In the genomic region with DNA sequence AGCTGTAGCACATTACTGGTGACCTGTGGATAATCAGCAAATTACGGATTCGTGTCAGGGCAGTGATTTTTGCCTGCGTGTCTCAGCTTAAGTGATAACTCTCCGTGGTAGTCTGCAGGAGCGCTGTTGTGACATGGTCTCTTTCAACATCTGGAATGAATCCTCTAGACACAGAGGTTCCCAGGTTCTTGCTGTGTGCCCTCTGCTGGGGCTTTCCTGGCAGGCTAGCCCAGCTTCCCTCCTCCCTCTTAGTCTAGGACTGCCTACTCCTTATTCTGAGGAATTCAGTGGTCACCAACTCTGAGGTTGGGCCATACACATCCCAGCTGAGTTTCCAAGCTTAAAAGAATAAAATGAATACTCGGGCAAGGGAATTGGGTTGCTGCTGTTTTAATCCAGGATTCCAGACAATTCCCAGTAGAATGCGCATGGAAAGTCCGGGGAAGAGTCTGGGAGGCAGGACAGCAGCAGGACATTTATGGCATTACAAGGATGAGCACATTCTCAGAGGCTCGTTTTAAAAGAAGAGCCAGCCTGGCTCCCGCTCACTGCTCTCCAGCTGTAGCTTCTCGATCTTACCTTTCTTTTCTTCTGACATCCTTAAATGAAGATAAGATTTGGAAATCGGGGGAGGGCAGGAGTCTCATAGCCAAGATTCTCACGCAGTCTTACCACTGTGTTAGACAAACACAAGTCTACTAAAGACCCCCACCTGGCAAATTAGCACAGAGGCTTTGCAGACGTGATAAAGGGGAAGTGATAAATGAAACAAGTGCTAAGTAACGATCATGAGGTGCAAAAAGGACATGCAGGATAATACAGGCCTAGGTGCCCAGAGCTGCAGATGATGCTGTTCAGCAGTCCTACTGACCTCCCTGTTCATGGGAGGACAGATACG, we compare ENCODE assay signal across 13 mouse cellular contexts.
DNase-seq lines count a peak whose midpoint lies in the region; ATAC-seq lines count a peak whose summit lies in the region.
"Had no signal": no experiment of that assay in that cellular context is flagged by ENCODE, and none has a peak within 500 bp of the region (broad histone marks: within the 10 kb centered on the region; RNA-seq: fewer than 3 reads in every experiment).

No protein-coding gene starts in this region.

- H3K9ac ChIP-seq in limb, embryonic 12.5 days (replicated peaks) = 0 out of 2 replicates have a peak overlapping the region, but pooled peaks have one; percentile 3
- H3K9ac ChIP-seq in embryonic facial prominence, embryonic 12.5 days = no peak overlapping the region
- H3K9ac ChIP-seq: liver, embryonic 15.5 days; neural tube, embryonic 12.5 days had no signal

- H3K4me1 ChIP-seq in limb, embryonic 12.5 days (replicated peaks) = peaks cover 42% of the 10 kb centered on the region
- peaks cover 18% of the 10 kb centered on the region for H3K4me1 ChIP-seq in limb, embryonic 10.5 days
- H3K4me1 ChIP-seq in embryonic facial prominence, embryonic 12.5 days = peaks cover 25% of the 10 kb centered on the region
- H3K4me1 ChIP-seq in forebrain, embryonic 10.5 days = peaks cover 19% of the 10 kb centered on the region

- H3K36me3 ChIP-seq in limb, embryonic 12.5 days = peaks cover 17% of the 10 kb centered on the region; the same call in 1 of the 2 replicates
- H3K36me3 ChIP-seq in limb, embryonic 10.5 days = peaks cover 20% of the 10 kb centered on the region
- H3K36me3 ChIP-seq in embryonic facial prominence, embryonic 12.5 days = no peaks in the 10 kb centered on the region
- H3K36me3 ChIP-seq in splenic B cell, adult 2 months (ENCODE audit: control insufficient read depth, insufficient read depth, low read length, poor library complexity, severe bottlenecking) = no peaks in the 10 kb centered on the region
- H3K36me3 ChIP-seq in forebrain, embryonic 10.5 days (replicated peaks) = peaks cover 16% of the 10 kb centered on the region
- H3K36me3 ChIP-seq: liver, embryonic 15.5 days had no signal

- no peak overlapping the region for H3K27ac ChIP-seq in limb, embryonic 12.5 days
- no peak overlapping the region for H3K27ac ChIP-seq in limb, embryonic 10.5 days
- H3K27ac ChIP-seq in embryonic facial prominence, embryonic 12.5 days = 0 out of 2 replicates have a peak overlapping the region, but pooled peaks have one; percentile 41
- H3K27ac ChIP-seq in forebrain, embryonic 10.5 days = no peak overlapping the region
- H3K27ac ChIP-seq: liver, embryonic 15.5 days; neural tube, embryonic 12.5 days had no signal

- DNase-seq in limb, embryonic 10.5 days (ENCODE audit: low spot score) = no peak
- DNase-seq in splenic B cell, adult 2 months (ENCODE audit: low read depth, low spot score) = peak; percentile 32
- no peak for DNase-seq in forebrain, embryonic 10.5 days (ENCODE audit: extremely low spot score, low spot score)
- no peak for DNase-seq in kidney, postnatal 10 days
- DNase-seq: adrenal gland, postnatal 36 days; cerebellum, adult 2 months; layer of hippocampus, postnatal 36 days; right cerebral cortex, postnatal 4 days had no signal

- WGBS in limb, embryonic 12.5 days = 56% methylated on average over 16 of the region's 16 CpGs
- WGBS in limb, embryonic 10.5 days = 62% methylated on average over 16 of the region's 16 CpGs
- WGBS in embryonic facial prominence, embryonic 12.5 days = 59% methylated on average over 16 of the region's 16 CpGs
- WGBS in forebrain, embryonic 10.5 days = 82% methylated on average over 16 of the region's 16 CpGs

- no peak for ATAC-seq in limb, embryonic 12.5 days (ENCODE audit: insufficient number of reproducible peaks, insufficient read depth, low FRiP score, low TSS enrichment, low read depth)
- no peak for ATAC-seq in embryonic facial prominence, embryonic 12.5 days (ENCODE audit: insufficient number of reproducible peaks, insufficient read depth, low FRiP score, low TSS enrichment)
- ATAC-seq in hematopoietic stem cell, adult 5-6 weeks (replicated peaks in 1 of 2; ENCODE audit: insufficient read depth in 1 of 2, low FRiP score in 2 of 2, low TSS enrichment in 1 of 2, low read depth in 1 of 2, poor library complexity in 2 of 2, severe bottlenecking in 2 of 2) = peak; percentile 24 to 33; a peak in 1 of 4 replicates

- no peaks in the 10 kb centered on the region for H3K27me3 ChIP-seq in limb, embryonic 12.5 days
- no peaks in the 10 kb centered on the region for H3K27me3 ChIP-seq in limb, embryonic 10.5 days (ENCODE audit: low read depth, poor library complexity, severe bottlenecking)
- H3K27me3 ChIP-seq in embryonic facial prominence, embryonic 12.5 days = no peaks in the 10 kb centered on the region
- no peaks in the 10 kb centered on the region for H3K27me3 ChIP-seq in splenic B cell, adult 2 months (ENCODE audit: control insufficient read depth, insufficient read depth, low read length, poor library complexity, severe bottlenecking)
- no peaks in the 10 kb centered on the region for H3K27me3 ChIP-seq in forebrain, embryonic 10.5 days (ENCODE audit: poor library complexity, severe bottlenecking)
- H3K27me3 ChIP-seq: liver, embryonic 15.5 days; neural tube, embryonic 12.5 days had no signal

- H3K9me3 ChIP-seq in limb, embryonic 12.5 days = no peaks in the 10 kb centered on the region
- no peaks in the 10 kb centered on the region for H3K9me3 ChIP-seq in limb, embryonic 10.5 days (replicated peaks)
- no peaks in the 10 kb centered on the region for H3K9me3 ChIP-seq in embryonic facial prominence, embryonic 12.5 days
- H3K9me3 ChIP-seq in forebrain, embryonic 10.5 days = no peaks in the 10 kb centered on the region
- H3K9me3 ChIP-seq: liver, embryonic 15.5 days; neural tube, embryonic 12.5 days had no signal

- no peak overlapping the region for H3K4me3 ChIP-seq in limb, embryonic 12.5 days (replicated peaks)
- H3K4me3 ChIP-seq in limb, embryonic 10.5 days = no peak overlapping the region
- H3K4me3 ChIP-seq in embryonic facial prominence, embryonic 12.5 days = no peak overlapping the region
- H3K4me3 ChIP-seq in forebrain, embryonic 10.5 days = no peak overlapping the region
- H3K4me3 ChIP-seq: liver, embryonic 15.5 days; neural tube, embryonic 12.5 days had no signal

- H3K4me2 ChIP-seq in limb, embryonic 12.5 days = no peak overlapping the region
- no peak overlapping the region for H3K4me2 ChIP-seq in embryonic facial prominence, embryonic 12.5 days (replicated peaks)
- H3K4me2 ChIP-seq: liver, embryonic 15.5 days; neural tube, embryonic 12.5 days had no signal

Comparison
In these comparisons a context has a peak if more than half of its experiments do, and no peak if none do; other contexts are left out.
1. ATAC-seq: peak in hematopoietic stem cell, adult 5-6 weeks (2 of 2); none in limb, embryonic 12.5 days (single experiment) and embryonic facial prominence, embryonic 12.5 days (single experiment).